26 mouse cellular contexts compared by ENCODE assay signal in the genomic region with DNA sequence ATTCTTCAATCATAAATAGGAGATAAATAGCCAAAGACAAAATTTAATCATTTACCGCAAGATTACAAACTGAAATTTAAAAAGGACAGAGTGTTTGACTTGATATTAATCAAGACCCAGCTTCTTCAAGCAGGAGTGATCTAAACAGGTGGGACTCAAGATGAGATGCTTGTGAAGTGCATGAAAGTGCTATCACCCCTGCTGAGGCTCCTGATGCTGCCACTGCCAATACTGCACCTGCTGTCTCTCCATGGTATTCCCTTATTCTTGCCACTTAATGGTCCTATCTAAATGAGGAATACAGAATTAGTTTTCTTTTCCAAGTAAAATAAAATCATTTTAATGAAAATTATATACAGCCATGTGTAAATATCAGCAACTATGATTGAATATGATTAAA. TPM values are rescaled to one million over a fixed set of nuclear protein-coding genes. Genes with fewer than 3 reads are reported as not detected.
A peak's percentile ranks its signal among the peaks of the same experiment; 100 is the strongest.
DNase-seq lines count a peak whose midpoint lies in the region; ATAC-seq and TF ChIP-seq lines count a peak whose summit lies in the region.
"Had no signal": no experiment of that assay in that cellular context is flagged by ENCODE, and none has a peak within 500 bp of the region (broad histone marks: within the 10 kb centered on the region; RNA-seq: fewer than 3 reads in every experiment).

No protein-coding gene starts in this region.

- intact Hi-C loops in left cerebral cortex, postnatal 4 days (cut with DNase I), result no loop called here
- intact Hi-C loops in left cerebral cortex, postnatal 25 days (cut with DNase I), result no loop called here

- peak; percentile 28 to 65 for DNase-seq in cerebellum, adult 2 months
- no peak for DNase-seq in cerebellum, adult 9-11 months
- DNase-seq in cerebellum, postnatal 25 days, result peak; percentile 66 to 77
- DNase-seq in cerebellum, adult 11 months, result no peak
- DNase-seq in left cerebral cortex, postnatal 4 days, result peak; percentile 53
- no peak for DNase-seq in left cerebral cortex, postnatal 25 days (ENCODE audit: low spot score in 2 of 2)
- DNase-seq: adrenal gland, adult 8-10 months; adrenal gland, postnatal 36 days; B cell, adult 2 months; embryo, embryonic 11 days; gastrocnemius, postnatal 10 days; heart, adult 2 months; heart, postnatal 14 days; kidney, adult 11 months; kidney, adult 9 months had no signal

- ATAC-seq in monocyte, adult 5-6 weeks (replicated peaks; ENCODE audit: insufficient number of reproducible peaks, low FRiP score, low TSS enrichment, poor library complexity, severe bottlenecking), result no peak
- ATAC-seq: CD4-positive, CD25-positive, alpha-beta regulatory T cell, adult 4 months; forebrain, embryonic 15.5 days; inflammation-experienced regulatory T-cells, adult 6 months had no signal

- H3K4me3 ChIP-seq in cerebellum, adult 2 months (replicated peaks; ENCODE audit: insufficient read depth, low read depth, low read length), result no peak overlapping the region
- H3K4me3 ChIP-seq: embryonic facial prominence, embryonic 15.5 days; erythroblast, embryonic 14.5 days; forebrain, embryonic 10.5 days; forebrain, embryonic 15.5 days; heart, adult 2 months; heart, embryonic 15.5 days; hindbrain, embryonic 10.5 days had no signal

- H3K27me3 ChIP-seq in cerebellum, adult 2 months (ENCODE audit: control insufficient read depth, insufficient read depth, low read length), result no peaks in the 10 kb centered on the region
- H3K27me3 ChIP-seq: embryonic facial prominence, embryonic 15.5 days; forebrain, embryonic 15.5 days; heart, embryonic 15.5 days had no signal

- H3K4me1 ChIP-seq in cerebellum, adult 2 months (ENCODE audit: control insufficient read depth, insufficient read depth, low read length), result no peaks in the 10 kb centered on the region
- H3K4me1 ChIP-seq: embryonic facial prominence, embryonic 15.5 days; forebrain, embryonic 10.5 days; forebrain, embryonic 15.5 days; heart, embryonic 15.5 days; hindbrain, embryonic 10.5 days had no signal

- no peak for TF ChIP-seq CTCF in cerebellum, adult 2 months (IDR thresholded peaks at IDR 0.05; ENCODE audit: borderline replicate concordance, insufficient read depth, low read depth, low read length)

- H3K27ac ChIP-seq in cerebellum, adult 2 months (ENCODE audit: insufficient read depth, low read length), result no peak overlapping the region
- H3K27ac ChIP-seq: embryonic facial prominence, embryonic 15.5 days; forebrain, embryonic 10.5 days; forebrain, embryonic 15.5 days; heart, adult 2 months; heart, embryonic 15.5 days; hindbrain, embryonic 10.5 days; hindbrain, embryonic 14.5 days had no signal

- 40% methylated on average over 1 of the region's 1 CpGs for WGBS in cerebellum, adult 2 months

- TF ChIP-seq POLR2A in cerebellum, adult 2 months (IDR thresholded peaks at IDR 0.05; ENCODE audit: borderline replicate concordance, insufficient read depth, low read length), result no peak

RNA-seq across cellular contexts. Expression of gene Gm10800, which starts 30.4 kb away (rescaled TPM):
- 3.1 and 4.5 TPM in 2 replicates for polyA plus RNA-seq in cerebellum, adult 2 months (2012; rRNA removed)
- total RNA-seq in left cerebral cortex, postnatal 4 days (2021), result 1 to 10 TPM; 4.8 to 6.9 TPM
- not detected for total RNA-seq in left cerebral cortex, postnatal 25 days (2021)
- total RNA-seq in monocyte, adult 5-6 weeks (2017), result 2,260 to 7,914 TPM (median 4,464 TPM) in 3 replicates
- polyA plus RNA-seq: embryonic facial prominence, embryonic 11.5 days; forebrain, embryonic 10.5 days had no signal

RNA-seq across cellular contexts. Expression of gene Gm10801, which starts 35.5 kb away (rescaled TPM):
- 0.93 and 2.2 TPM in 2 replicates for polyA plus RNA-seq in cerebellum, adult 2 months (2012; rRNA removed)
- total RNA-seq in left cerebral cortex, postnatal 4 days (2021), result 1 to 10 TPM; 3.8 to 4.4 TPM
- total RNA-seq in left cerebral cortex, postnatal 25 days (2021), result not detected
- total RNA-seq in monocyte, adult 5-6 weeks (2017), result 99.5 to 299 TPM (median 196 TPM) in 3 replicates
- total RNA-seq: adrenal gland, postnatal 36 days; gastrocnemius, postnatal 10 days; heart, postnatal 14 days had no signal
- polyA plus RNA-seq: embryonic facial prominence, embryonic 11.5 days; embryonic facial prominence, embryonic 15.5 days; forebrain, embryonic 10.5 days; forebrain, embryonic 15.5 days; heart, adult 2 months; hindbrain, embryonic 10.5 days; hindbrain, embryonic 14.5 days had no signal

Comparison
In these comparisons a context has a peak if more than half of its experiments do, and no peak if none do; other contexts are left out.
1. DNase-seq: peak in cerebellum, adult 2 months (2 of 2), cerebellum, postnatal 25 days (2 of 2) and left cerebral cortex, postnatal 4 days (single experiment); none in cerebellum, adult 9-11 months (single experiment), cerebellum, adult 11 months (single experiment) and left cerebral cortex, postnatal 25 days (0 of 2).
2. RNA of gene Gm10800, which starts 30.4 kb away (total RNA-seq): 2,260 to 7,914 TPM in monocyte, adult 5-6 weeks; 4.8 to 6.9 TPM in left cerebral cortex, postnatal 4 days and not detected in left cerebral cortex, postnatal 25 days; every median in the first group is over 100 times any median in the second.
3. RNA of gene Gm10801, which starts 35.5 kb away (total RNA-seq): 99.5 to 299 TPM in monocyte, adult 5-6 weeks; 3.8 to 4.4 TPM in left cerebral cortex, postnatal 4 days and not detected in left cerebral cortex, postnatal 25 days; every median in the first group is over 10 times any median in the second.